Mouse (Mus musculus) brain, embryonic 14.5 days (tissue): ENCODE results near the gene Mnat1.

Experiments
- CTCF ChIP-seq: fragments of 200-500 bp; IDR thresholded peaks from 2 replicates; pipeline ENCODE4 v1.5.1; 2012; ENCODE audit warnings: inconsistent platforms, mild to moderate bottlenecking, moderate library complexity, borderline replicate concordance; ENCODE audit not compliant: insufficient read depth, insufficient read length; ENCODE audit errors: extremely low read depth
- POLR2A ChIP-seq: fragments of 200-500 bp; IDR thresholded peaks from 2 replicates; pipeline ENCODE4 v1.6.1; 2012; ENCODE audit warnings: mild to moderate bottlenecking, inconsistent platforms, borderline replicate concordance; ENCODE audit not compliant: poor library complexity, insufficient read depth, insufficient read length, severe bottlenecking; ENCODE audit errors: extremely low read depth

DNA sequence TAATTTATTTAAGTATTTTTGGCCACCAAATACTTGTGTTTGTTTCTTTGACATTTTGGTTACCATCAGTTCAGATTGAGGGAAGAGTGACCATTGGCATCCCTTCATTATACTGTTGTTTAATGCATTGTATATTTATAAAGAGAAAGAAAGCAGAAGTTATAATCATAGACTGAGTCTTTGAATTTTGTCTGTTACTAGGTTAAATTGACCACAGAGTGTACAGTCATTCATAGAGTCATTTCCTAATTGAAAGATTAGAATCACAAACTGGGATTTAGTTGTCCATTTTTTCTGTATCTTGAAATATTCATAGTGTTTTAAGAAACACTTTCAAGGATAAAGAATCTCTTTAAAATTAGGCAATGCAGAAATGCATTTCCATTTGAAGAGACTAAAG lies 108.0 kb downstream of the Mnat1 start:
- no peak for TF ChIP-seq CTCF
- TF ChIP-seq POLR2A: no peak
